Mouse (Mus musculus) lung, embryonic 14.5 days (tissue): ENCODE results near the gene Lamc3. TPM values are rescaled to one million over a fixed set of nuclear protein-coding genes. Genes with fewer than 3 reads are reported as not detected.
A peak's percentile ranks its signal among the peaks of the same experiment; 100 is the strongest.

Experiments used
- ATAC-seq: fragments of 200-750 bp; cut with Nextera tagmentation; 2 replicates; pipeline ENCODE4 v1.8.0; 2017; ENCODE audit warnings: mild to moderate bottlenecking, moderate TSS enrichment, moderate library complexity; ENCODE audit not compliant: insufficient read depth
- DNase-seq: peaks from one replicate; pipeline ENCODE4 v3.0.0-alpha.2; 2015
- H3K27ac ChIP-seq: fragments of 300-500 bp; sonication (generic); 2 replicates; pipeline ENCODE4 v1.5.1; 2014; ENCODE audit warnings: low read depth, mild to moderate bottlenecking, moderate library complexity
- H3K27me3 ChIP-seq: fragments of 300-500 bp; sonication (generic); 2 replicates; pipeline ENCODE4 v1.6.1; 2014; ENCODE audit warnings: low read length, control low read depth; ENCODE audit not compliant: insufficient read depth
- H3K36me3 ChIP-seq: fragments of 300-500 bp; sonication (generic); 2 replicates; pipeline ENCODE4 v1.6.1; 2014; ENCODE audit warnings: control low read depth; ENCODE audit not compliant: insufficient read depth
- H3K4me1 ChIP-seq: fragments of 300-500 bp; sonication (generic); 2 replicates; pipeline ENCODE4 v1.6.1; 2014; ENCODE audit warnings: antibody characterized with exemption, control low read depth; ENCODE audit not compliant: insufficient read depth
- H3K4me2 ChIP-seq: fragments of 300-500 bp; sonication (generic); 2 replicates; pipeline ENCODE4 v1.6.1; 2014; ENCODE audit warnings: mild to moderate bottlenecking
- H3K4me3 ChIP-seq: fragments of 300-500 bp; sonication (generic); 2 replicates; pipeline ENCODE4 v1.5.1; 2014; ENCODE audit warnings: low read depth, low read length
- H3K9ac ChIP-seq: fragments of 300-500 bp; sonication (generic); 2 replicates; pipeline ENCODE4 v1.6.1; 2014
- H3K9me3 ChIP-seq: fragments of 300-500 bp; sonication (generic); 2 replicates; pipeline ENCODE4 v1.6.1; 2016; ENCODE audit warnings: low read depth, low read length, control low read depth
- CTCF ChIP-seq: IDR thresholded peaks from 2 replicates; pipeline ENCODE4 v1.5.1; 2016; ENCODE audit warnings: antibody characterized with exemption, low read depth
- WGBS: fragments of 180-500 bp; shearing (Covaris S2); extraction: QIAGEN DNeasy Blood & Tissue Kit; methylation state at CpG from one replicate; pipeline ENCODE4 v1.1.7; 2014; 5-methylcytosine and 5-hydroxymethylcytosine counted together
- polyA plus RNA-seq: library from polyadenylated mRNA; unstranded; fragments of >200 nt; fragmentation: Nextera tagmentation; extraction: Ambion mirVana; gene quantifications from 2 replicates; pipeline ENCODE4 v1.2.1, GENCODE M21; 2014

Lamc3 gene
- polyA plus RNA-seq, 1 experiment from 2014 or later: 0.87 TPM

DNA sequence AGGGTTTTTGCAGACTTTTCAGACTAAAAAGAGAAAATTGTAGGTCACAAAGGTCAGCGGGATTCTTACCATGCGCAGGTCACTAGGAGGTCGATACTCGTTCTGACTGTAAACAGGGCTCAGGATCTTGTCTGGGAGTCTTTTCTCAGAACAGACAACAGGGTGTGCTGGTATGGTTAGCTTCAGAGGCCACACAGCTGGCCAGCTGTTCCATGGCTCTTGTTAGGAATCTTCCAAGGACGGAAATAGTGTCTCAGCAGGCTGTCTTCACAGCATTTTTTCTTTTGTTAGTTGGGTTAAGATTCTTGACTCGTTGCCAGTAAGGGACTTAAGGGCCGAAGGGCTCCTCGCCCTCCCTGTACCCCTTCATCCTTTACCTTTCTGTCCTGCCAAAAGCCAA lies 79.7 kb downstream of the Lamc3 start:
- H3K4me1 ChIP-seq: no peaks in the 10 kb centered on the region
- WGBS: 68% methylated on average over 8 of the region's 8 CpGs
- no peaks in the 10 kb centered on the region for H3K27me3 ChIP-seq
- ATAC-seq: no peak
- no peak for TF ChIP-seq CTCF
- H3K4me3 ChIP-seq: no peak overlapping the region
- no peak overlapping the region for H3K9ac ChIP-seq
- peaks cover 9% of the 10 kb centered on the region; the same call in 1 of the 2 replicates for H3K36me3 ChIP-seq
- no peaks in the 10 kb centered on the region for H3K9me3 ChIP-seq
- no peak overlapping the region for H3K4me2 ChIP-seq
- no peak overlapping the region for H3K27ac ChIP-seq
- DNase-seq: no peak

DNA sequence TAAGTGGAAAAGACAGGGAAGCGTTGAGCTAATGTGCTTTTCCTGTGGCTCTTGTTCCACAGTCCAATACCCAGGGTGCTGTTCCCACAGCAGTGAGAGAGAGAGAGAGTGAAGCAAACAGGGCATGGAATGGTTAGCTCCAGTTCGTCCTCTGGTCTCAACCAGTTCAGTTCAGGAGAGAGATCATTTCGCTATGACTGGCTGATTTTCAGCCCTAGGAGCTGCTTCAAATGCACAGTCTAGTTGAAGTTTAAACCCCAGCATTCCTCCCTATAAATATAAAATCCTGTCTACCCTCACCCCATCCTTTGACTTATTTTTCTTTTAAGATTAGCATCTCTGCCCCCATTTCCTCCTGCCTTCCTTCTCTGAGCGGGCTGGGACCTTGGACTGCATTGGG lies 85.5 kb downstream of the Lamc3 start:
- peaks cover 23% of the 10 kb centered on the region for H3K36me3 ChIP-seq
- 82% methylated on average over 4 of the region's 4 CpGs for WGBS
- no peak overlapping the region for H3K4me3 ChIP-seq
- no peaks in the 10 kb centered on the region for H3K27me3 ChIP-seq
- no peaks in the 10 kb centered on the region for H3K9me3 ChIP-seq
- ATAC-seq: no peak
- no peak overlapping the region for H3K9ac ChIP-seq
- no peak overlapping the region for H3K27ac ChIP-seq
- no peak overlapping the region for H3K4me2 ChIP-seq
- peaks cover 4% of the 10 kb centered on the region; the same call in 1 of the 2 replicates for H3K4me1 ChIP-seq
- DNase-seq: no peak
- TF ChIP-seq CTCF: no peak

DNA sequence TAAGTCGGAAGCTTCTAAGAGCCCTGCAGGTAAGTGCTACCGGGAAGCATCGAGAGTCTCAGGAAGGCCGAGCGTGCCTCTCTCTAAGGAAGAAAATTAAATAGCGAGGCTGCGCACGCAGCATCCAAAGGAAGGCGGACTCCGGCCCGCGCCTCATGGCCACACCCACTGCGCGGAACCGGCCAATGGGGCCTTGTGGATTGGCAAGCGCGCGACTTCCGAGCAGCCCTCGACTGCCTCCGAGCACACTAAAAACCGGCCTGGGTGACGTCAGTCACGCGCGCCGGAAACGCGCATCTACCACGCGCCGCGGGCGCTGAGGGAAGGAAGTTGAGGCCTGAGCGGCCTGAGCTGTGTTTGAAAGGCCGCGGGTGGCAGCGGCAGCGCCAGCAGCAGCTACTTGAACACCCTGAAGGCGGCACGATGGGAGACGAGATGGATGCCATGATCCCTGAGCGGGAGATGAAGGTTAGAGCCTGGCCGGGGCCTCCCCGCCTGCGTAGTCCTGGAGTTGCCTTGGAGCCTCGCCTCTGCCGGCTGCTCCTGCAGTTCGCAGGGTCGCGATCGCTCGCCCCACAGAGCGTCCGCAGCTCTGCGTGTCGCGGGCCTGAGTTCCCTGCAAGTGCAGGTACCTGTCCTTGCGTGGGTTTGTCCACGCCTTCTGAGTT lies 87.2 kb downstream of the Lamc3 start, which contains the start of gene Nup214:
TSS of gene Nup214 (plus strand) at position 296 of the 668 bp plus-strand sequence.
- peak within 1 kb of the TSS; percentile 83 for H3K9ac ChIP-seq
- DNase-seq (peak; percentile 100), ATAC-seq (peak; percentile 99)
- TF ChIP-seq CTCF: no peak
- peak within 1 kb of the TSS; percentile 74 for H3K27ac ChIP-seq
- H3K9me3 ChIP-seq: no peaks in the 10 kb centered on the region
- H3K4me2 ChIP-seq: peak within 1 kb of the TSS; percentile 84
- peak within 1 kb of the TSS; percentile 77 for H3K4me3 ChIP-seq
- peaks cover 40% of the 10 kb centered on the region for H3K36me3 ChIP-seq
- no peaks in the 10 kb centered on the region for H3K27me3 ChIP-seq
- WGBS: under 1% methylated on average over 60 of the region's 60 CpGs
- H3K4me1 ChIP-seq: peaks cover 4% of the 10 kb centered on the region; the same call in 1 of the 2 replicates

DNA sequence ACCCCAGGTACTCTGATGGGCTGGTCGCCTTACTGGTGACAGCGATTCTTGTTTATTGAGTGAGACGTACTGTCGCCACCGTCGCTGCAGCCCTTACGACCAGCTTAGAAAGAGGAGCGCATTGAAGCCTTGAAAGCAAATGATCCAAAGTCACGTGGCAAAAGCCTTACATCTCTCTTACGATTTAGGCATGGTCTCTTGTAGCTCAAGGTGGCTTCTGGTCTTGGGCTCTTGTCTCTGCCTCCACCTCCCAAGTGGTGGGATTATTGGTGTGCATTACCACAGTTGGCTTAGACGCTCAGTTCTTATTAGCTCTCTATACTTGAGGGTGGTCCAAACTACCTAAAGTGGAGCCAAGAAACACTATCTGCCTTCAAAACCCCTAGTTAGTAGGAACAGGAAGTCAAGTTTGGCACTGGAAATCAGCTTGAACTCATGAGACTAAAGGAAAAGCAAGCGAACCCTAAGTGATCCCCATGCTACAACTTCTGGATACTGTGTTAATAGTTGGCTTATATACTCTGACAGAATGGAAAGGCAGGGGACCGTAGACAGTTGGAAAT lies 87.8 kb downstream of the Lamc3 start:
- TF ChIP-seq CTCF: no peak
- Histone ChIP-seq H3K27ac (no peak overlapping the region), H3K36me3 (peaks cover 45% of the 10 kb centered on the region)

DNA sequence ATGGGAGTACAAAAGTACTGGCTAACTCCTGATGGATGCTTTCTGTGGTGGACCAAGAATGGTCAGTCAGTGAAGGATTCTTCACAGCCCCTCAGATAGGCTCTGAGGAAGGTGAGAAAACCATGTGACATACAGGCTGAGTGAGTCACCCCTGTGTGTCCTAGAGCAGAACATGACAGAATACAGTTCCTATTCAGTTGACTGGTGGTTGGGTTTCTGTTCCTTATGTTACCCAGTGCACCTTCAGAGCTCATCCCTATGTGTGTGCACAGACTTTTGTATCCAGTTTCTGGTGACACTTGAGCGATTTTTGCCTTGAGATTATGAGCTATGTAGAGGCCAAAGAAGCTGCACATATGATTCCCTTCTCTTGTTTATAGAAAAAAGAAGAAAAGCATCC lies 100.7 kb downstream of the Lamc3 start:
- H3K27me3 ChIP-seq: no peaks in the 10 kb centered on the region
- H3K27ac ChIP-seq: no peak overlapping the region
- no peak for DNase-seq
- 84% methylated on average over 1 of the region's 1 CpGs for whole genome bisulfite sequencing
- TF ChIP-seq CTCF: no peak
- H3K36me3 ChIP-seq: peaks cover 96% of the 10 kb centered on the region
- no peaks in the 10 kb centered on the region for H3K9me3 ChIP-seq
- H3K4me3 ChIP-seq: no peak overlapping the region
- no peak for ATAC-seq
- no peak overlapping the region for H3K9ac ChIP-seq
- H3K4me1 ChIP-seq: no peaks in the 10 kb centered on the region
- H3K4me2 ChIP-seq: no peak overlapping the region

More for the DNA sequence above, 87.8 kb downstream of the Lamc3 start:
- peak overlapping the region; percentile 77 for H3K4me3 ChIP-seq
- H3K27me3 ChIP-seq: no peaks in the 10 kb centered on the region
- H3K9me3 ChIP-seq: no peaks in the 10 kb centered on the region
- ATAC-seq: no peak; the same call in 1 of the 2 replicates
- peak; percentile 6 for DNase-seq
- H3K4me1 ChIP-seq: peaks cover 4% of the 10 kb centered on the region; the same call in 1 of the 2 replicates
- peak overlapping the region; percentile 83 for H3K9ac ChIP-seq
- 11% methylated on average over 13 of the region's 13 CpGs for WGBS
- peak overlapping the region; percentile 81 for H3K4me2 ChIP-seq

DNA sequence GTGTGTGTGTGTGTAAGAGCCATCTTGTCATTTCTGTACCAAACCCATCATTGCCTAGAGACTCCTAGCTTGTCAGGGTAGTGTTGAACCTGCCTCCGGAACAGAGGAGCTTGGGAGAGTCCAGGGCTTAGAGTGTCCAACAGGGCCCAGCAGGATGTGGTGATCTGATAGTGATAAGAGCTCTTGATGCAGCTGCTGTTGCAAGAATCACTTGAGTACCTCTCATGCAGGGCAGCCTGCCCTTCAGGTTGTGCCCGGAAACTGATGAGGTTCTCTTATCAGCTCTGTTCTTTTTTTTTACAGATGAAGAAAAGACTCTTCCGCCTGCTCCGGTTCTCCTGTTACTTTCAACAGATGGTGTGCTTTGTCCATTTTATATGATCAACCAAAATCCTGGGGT lies 103.9 kb downstream of the Lamc3 start:
- H3K4me2 ChIP-seq: no peak overlapping the region
- no peak for TF ChIP-seq CTCF
- H3K9ac ChIP-seq: no peak overlapping the region
- no peak overlapping the region for H3K27ac ChIP-seq
- H3K36me3 ChIP-seq: peaks cover 94% of the 10 kb centered on the region
- H3K4me3 ChIP-seq: no peak overlapping the region
- DNase-seq (no peak), ATAC-seq (no peak)
- no peaks in the 10 kb centered on the region for H3K9me3 ChIP-seq
- no peaks in the 10 kb centered on the region for H3K27me3 ChIP-seq
- no peaks in the 10 kb centered on the region for H3K4me1 ChIP-seq
- WGBS: 77% methylated on average over 4 of the region's 4 CpGs

DNA sequence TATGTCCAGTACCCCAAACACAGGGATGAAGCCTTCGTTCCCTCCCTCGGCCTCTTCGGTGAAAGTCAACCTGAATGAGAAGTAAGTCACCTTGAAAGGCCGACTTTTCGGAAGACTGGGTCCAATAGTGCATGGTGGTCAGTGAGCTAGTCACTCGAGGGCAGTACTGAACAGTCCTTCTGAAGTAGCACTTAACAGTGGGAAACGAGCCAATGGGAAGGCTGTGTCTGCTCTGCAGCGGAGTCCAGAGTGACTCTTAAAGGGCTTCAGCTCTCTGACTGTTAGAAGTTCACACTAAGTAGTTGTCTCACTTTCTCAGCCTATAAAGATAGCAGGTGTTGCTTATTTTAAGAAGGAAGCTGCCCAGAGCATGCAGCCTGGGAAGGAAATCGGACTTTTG lies 107.8 kb downstream of the Lamc3 start:
- Histone ChIP-seq H3K9me3 (no peaks in the 10 kb centered on the region), H3K27ac (no peak overlapping the region), H3K4me2 (no peak overlapping the region), H3K4me3 (no peak overlapping the region), H3K27me3 (no peaks in the 10 kb centered on the region), H3K36me3 (peaks cover 96% of the 10 kb centered on the region), H3K9ac (no peak overlapping the region), H3K4me1 (no peaks in the 10 kb centered on the region)
- WGBS: 85% methylated on average over 9 of the region's 9 CpGs
- TF ChIP-seq CTCF: no peak
- ATAC-seq: no peak
- no peak for DNase-seq
